24 mouse cellular contexts compared by ENCODE assay signal in the genomic region with DNA sequence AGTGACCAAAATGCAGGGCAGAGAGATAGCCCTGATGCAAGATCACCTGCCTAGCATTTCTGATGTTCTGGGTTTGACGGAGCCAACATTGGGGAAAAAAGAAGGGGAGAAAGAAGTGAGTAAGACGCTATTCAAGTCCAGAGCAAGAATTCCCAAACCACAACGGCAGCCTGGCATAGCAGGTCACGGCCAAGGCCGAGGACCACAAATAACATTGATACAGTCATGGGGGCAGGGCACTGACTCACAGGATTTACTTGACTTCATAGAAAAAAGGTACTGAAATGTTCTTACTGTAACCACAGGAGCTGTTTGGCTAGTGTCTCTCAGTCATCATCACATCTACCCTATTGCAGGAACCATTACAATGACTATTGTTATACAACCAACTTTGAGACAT.
DNase-seq lines count a peak whose midpoint lies in the region; ATAC-seq and TF ChIP-seq lines count a peak whose summit lies in the region.
"Had no signal": no experiment of that assay in that cellular context is flagged by ENCODE, and none has a peak within 500 bp of the region (broad histone marks: within the 10 kb centered on the region; RNA-seq: fewer than 3 reads in every experiment).

No protein-coding gene starts in this region.

- peak; percentile 89 to 92 for DNase-seq in adrenal gland, adult (ENCODE audit: inconsistent age in 2 of 2, low spot score in 1 of 2)
- DNase-seq in adrenal gland, postnatal 4 days (ENCODE audit: low spot score in 2 of 2), result no peak
- no peak for DNase-seq in kidney, adult 18-20 months
- DNase-seq in adrenal gland, postnatal 10 days, result peak; percentile 59
- DNase-seq in fibroblast of lung, adult 2 months (ENCODE audit: low read depth), result peak; percentile 83
- no peak for DNase-seq in cerebellum, adult 2 months
- DNase-seq in natural killer cell, adult 2 months (ENCODE audit: low spot score in 2 of 2), result no peak
- DNase-seq: cerebellum, adult 9-11 months; gastrocnemius, postnatal 36 days; heart, postnatal 10 days; kidney, adult 9 months; kidney, postnatal 4 days; layer of hippocampus, adult 9-11 months; lung, adult 18-20 months; lung, postnatal 14 days had no signal

- 0 out of 2 replicates have a peak, but pooled peaks cover 6% of the 10 kb centered on the region for H3K9me3 ChIP-seq in kidney, embryonic 16.5 days (ENCODE audit: low read length)
- H3K9me3 ChIP-seq: heart, embryonic 10.5 days had no signal

- 83% methylated on average over 5 of the region's 5 CpGs for WGBS in kidney, embryonic 16.5 days
- 94% methylated on average over 5 of the region's 5 CpGs for WGBS in cerebellum, adult 2 months

- H3K4me3 ChIP-seq in kidney, embryonic 16.5 days (ENCODE audit: low read length), result no peak overlapping the region
- no peak overlapping the region for H3K4me3 ChIP-seq in cerebellum, adult 2 months (replicated peaks; ENCODE audit: insufficient read depth, low read depth, low read length)
- H3K4me3 ChIP-seq: forebrain, embryonic 13.5 days; heart, embryonic 10.5 days; hindbrain, embryonic 12.5 days; left cerebral cortex, adult 2 months; midbrain, embryonic 13.5 days had no signal

- 0 out of 2 replicates have a peak overlapping the region, but pooled peaks have one; percentile 6 for H3K27ac ChIP-seq in kidney, embryonic 16.5 days (ENCODE audit: low read length)
- H3K27ac ChIP-seq in cerebellum, adult 2 months (ENCODE audit: insufficient read depth, low read length), result no peak overlapping the region
- H3K27ac ChIP-seq: forebrain, embryonic 13.5 days; heart, embryonic 10.5 days; hindbrain, embryonic 12.5 days; left cerebral cortex, adult 2 months; midbrain, embryonic 13.5 days had no signal

- 0 out of 2 replicates have a peak, but pooled peaks cover 4% of the 10 kb centered on the region for H3K36me3 ChIP-seq in kidney, embryonic 16.5 days (ENCODE audit: insufficient read depth, low read length)

- H3K4me2 ChIP-seq in kidney, embryonic 16.5 days (replicated peaks; ENCODE audit: low read depth, low read length), result no peak overlapping the region
- H3K4me2 ChIP-seq: forebrain, embryonic 13.5 days; hindbrain, embryonic 12.5 days; liver, embryonic 11.5 days; midbrain, embryonic 13.5 days had no signal

- peaks cover 26% of the 10 kb centered on the region for H3K4me1 ChIP-seq in kidney, embryonic 16.5 days (ENCODE audit: insufficient read depth, low read length)
- H3K4me1 ChIP-seq in cerebellum, adult 2 months (ENCODE audit: control insufficient read depth, insufficient read depth, low read length), result peaks cover 27% of the 10 kb centered on the region

- no peak for TF ChIP-seq CTCF in cerebellum, adult 2 months (IDR thresholded peaks at IDR 0.05; ENCODE audit: borderline replicate concordance, insufficient read depth, low read depth, low read length)

- H3K9ac ChIP-seq in kidney, embryonic 16.5 days (replicated peaks; ENCODE audit: low read length), result no peak overlapping the region
- H3K9ac ChIP-seq: forebrain, embryonic 13.5 days; hindbrain, embryonic 12.5 days; midbrain, embryonic 13.5 days had no signal

- ATAC-seq in kidney, embryonic 16.5 days (ENCODE audit: low FRiP score, low TSS enrichment), result no peak
- ATAC-seq: forebrain, embryonic 13.5 days; inflammation-experienced regulatory T-cells, adult 6 months; midbrain, embryonic 13.5 days had no signal

- no peaks in the 10 kb centered on the region for H3K27me3 ChIP-seq in kidney, embryonic 16.5 days (ENCODE audit: insufficient read depth, low read length)
- H3K27me3 ChIP-seq in cerebellum, adult 2 months (ENCODE audit: control insufficient read depth, insufficient read depth, low read length), result no peaks in the 10 kb centered on the region
- H3K27me3 ChIP-seq: CH12.LX; forebrain, embryonic 13.5 days; hindbrain, embryonic 12.5 days; midbrain, embryonic 13.5 days had no signal

- no peak for TF ChIP-seq POLR2A in cerebellum, adult 2 months (IDR thresholded peaks at IDR 0.05; ENCODE audit: borderline replicate concordance, insufficient read depth, low read length)

Comparison
In these comparisons a context has a peak if more than half of its experiments do, and no peak if none do; other contexts are left out.
1. DNase-seq: peak in adrenal gland, adult (2 of 2), adrenal gland, postnatal 10 days (single experiment) and fibroblast of lung, adult 2 months (single experiment); none in adrenal gland, postnatal 4 days (0 of 2), kidney, adult 18-20 months (single experiment), cerebellum, adult 2 months (0 of 2) and natural killer cell, adult 2 months (0 of 2).